Mouse (Mus musculus): ENCODE results near the gene Gm11214.

The Gm11214 gene

DNA sequence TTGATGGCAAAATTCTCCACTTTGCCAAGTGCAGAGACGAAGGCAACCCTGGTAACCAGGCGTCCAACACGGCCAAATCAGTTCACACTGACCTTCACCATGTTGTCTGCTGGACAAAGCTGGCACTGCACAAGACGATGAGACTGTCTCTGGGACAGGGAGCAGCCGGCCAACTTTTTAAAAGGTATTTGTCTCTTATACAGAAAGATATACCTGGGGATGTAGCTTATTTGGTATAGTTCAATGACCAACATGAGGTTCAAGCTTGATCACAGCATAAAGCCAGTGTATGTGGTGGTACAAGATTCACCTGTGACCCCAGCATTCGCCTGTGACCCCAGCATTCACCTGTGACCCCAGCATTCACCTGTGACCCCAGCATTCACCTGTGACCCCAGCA lies at the start of gene Gm11214:
Gm11214 (minus strand) TSS at position 101 of the 400 bp plus-strand sequence.
- no peak for DNase-seq (ENCODE audit: inconsistent ontology term)

DNA sequence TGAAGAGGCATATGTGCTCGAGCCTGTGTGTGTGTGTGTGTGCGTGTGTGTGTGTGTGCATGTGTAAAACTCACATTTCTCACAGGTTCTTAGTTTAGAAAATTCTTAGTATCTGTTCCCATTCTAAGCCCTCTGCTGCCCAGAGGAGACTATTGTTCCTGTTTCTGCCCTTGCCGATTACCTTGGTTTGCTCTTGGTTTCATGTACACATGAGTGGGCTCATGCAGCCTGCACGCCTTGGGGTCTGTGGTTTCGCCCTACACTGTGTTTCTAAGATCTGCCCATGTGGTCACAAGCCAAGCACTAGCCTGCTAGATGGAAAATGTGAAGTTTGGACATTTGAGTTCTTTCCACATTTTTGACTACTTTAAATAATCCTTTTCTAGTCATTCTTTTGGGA lies 48.7 kb upstream of the Gm11214 start:
- no peak for DNase-seq (ENCODE audit: inconsistent ontology term)

DNA sequence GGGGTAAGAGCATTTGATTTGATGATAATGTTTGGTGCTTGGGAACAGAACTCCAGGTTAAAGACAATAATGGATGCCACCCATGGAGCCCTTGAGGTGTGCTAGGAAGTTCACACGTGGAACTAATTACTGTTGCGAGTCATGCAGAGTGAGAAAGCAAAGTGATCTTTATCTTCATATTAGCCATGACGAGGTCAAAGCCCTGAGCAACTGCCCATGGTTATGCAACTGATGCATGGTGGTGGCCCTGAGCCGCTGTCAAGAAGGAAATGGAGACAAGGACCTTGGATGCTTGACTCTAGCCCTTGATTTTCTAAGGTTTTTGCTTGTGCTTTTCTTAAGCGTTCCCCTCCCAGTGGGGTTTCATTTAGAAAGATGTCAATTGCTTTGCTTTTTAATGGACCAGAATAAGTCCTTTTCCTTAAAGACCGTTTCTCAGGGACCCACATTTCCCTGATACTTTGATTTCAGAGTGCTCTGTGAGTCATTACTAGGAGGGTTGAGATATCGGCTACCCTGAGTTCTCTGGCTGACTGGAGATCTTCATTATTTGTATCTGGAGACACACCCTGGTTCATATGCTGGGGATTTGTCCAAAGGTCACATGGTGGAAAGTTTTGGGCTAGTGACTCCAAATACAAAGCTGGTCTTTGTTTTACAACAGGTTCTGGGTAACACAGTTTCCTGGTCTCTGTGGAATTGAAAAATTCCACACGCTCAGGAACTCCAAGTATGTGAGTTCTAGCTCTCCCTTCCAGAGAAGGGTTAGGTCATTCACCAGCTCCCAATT lies 47.4 kb upstream of the Gm11214 start:
- peak; percentile 64 for DNase-seq (ENCODE audit: inconsistent ontology term)

DNA sequence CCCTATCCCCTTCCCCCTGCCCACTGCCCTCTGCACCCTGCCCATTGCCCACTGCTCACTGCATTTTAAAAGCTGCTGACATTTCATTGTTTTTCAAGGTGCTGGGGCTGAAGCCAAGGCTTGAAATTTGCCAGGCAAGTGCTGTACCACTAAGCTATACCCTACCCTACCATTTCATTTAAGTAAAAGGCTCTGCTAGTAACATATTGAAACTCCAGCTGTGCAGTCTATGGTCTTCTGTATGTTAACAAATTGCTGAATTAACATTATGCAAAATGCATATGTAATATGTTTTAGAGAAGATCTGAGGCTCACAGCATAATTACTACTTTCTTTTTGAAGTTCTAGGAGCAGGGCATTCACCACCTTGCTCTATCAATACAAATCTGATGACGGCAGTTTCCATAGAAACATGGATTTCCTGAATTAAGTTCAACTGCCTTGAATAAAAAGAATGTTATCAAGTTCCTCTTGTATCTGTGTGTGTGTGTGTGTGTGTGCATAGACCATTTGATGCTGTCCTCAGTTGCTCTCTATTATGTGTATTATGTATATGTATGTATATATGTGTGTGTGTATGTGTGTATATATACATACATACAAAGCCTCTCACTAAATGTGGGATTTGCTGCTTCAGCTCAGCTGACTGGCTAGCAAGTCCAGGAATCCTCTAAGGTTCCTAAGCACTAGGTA lies 43.2 kb upstream of the Gm11214 start:
- DNase-seq (ENCODE audit: inconsistent ontology term): no peak

DNA sequence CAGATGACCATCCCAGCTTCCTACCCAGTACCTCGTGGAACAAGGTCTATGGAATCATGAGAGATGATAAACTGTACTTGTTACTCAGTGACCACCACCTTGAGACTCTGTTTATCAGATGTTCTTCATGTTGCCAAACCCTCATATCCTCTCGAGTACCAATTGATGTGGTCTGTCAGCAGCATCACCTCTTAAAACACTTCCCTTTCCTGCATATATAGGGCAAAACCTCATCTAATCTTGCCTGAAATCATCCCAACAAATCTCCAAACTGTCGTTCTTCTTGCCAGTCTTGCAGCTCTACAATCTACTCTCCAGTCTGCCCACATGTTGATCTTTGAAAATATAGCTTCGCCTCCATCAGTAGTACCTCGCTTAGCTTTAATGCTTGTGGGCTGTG lies 41.1 kb upstream of the Gm11214 start:
- DNase-seq (ENCODE audit: inconsistent ontology term): no peak

DNA sequence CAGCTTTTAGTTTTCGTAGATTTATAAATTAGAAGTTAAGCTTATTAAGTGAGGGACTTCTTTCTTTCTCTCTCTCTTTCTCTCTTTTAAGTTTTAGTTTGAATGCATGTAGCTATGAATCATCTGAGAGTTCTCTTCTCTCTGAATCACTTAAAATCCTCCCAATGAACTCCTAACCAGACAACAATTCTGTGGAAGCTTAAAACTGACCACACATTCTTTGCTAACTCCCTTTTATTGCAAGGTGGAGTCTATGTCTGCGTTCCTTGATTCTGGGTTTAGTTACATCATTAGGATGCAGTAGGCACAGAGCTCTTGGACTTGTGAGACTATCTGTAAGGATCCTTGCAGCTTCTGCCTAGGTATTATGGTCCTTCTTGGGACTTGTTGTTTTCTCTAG lies 40.5 kb upstream of the Gm11214 start:
- DNase-seq (ENCODE audit: inconsistent ontology term): peak; percentile 58

DNA sequence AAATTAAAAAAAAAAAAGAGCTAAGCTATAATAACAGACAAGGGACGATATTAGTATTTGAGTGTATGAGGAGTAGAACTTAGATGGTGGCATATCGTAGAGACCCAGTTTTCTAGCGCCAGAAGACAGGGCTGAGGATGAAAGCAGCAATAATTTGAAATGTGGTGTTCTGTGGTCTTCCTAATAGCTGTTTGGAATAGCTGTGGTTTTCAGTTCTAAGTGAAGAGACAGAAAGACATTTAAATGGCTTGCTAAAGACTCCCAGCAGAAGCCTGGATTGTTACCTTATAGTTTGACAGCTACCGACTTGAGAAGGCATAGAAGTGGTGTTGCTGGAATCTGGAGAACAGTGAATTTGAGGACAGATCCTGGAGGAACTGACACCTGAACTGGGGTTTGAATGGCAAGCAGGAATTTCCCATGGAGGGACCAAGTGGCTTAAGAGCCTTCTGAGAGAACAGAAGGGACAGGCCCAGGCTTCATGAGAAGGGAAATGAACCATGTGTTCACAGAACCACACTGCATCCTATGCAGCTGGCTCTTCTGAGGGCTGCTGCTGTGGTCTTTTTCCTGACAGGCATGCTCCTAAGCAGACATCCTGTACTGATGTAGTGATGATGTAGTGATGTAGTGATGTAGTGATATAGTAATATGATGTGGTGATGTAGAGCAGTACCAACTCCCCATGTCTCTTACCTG lies 39.0 kb upstream of the Gm11214 start:
- DNase-seq (ENCODE audit: inconsistent ontology term): peak; percentile 77

DNA sequence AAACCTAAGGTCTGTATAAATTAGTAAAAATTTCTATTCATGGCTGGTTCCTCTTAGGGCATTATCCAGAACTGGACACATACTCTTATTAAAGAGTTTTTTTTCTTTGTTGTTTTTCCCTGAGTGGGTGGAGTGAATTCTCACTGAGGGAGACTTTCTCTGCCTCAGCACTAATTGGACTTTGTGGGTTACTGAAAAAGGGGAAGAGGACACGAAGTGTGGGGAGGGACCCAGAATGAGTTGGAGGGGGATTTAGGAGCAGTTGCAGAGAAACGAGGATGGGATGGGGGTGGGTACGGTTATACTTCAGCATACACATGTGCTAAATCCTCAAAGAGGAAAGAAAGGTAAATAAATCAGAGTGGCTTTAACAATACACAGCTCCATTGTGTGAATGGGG lies 36.6 kb upstream of the Gm11214 start:
- DNase-seq (ENCODE audit: inconsistent ontology term): no peak

DNA sequence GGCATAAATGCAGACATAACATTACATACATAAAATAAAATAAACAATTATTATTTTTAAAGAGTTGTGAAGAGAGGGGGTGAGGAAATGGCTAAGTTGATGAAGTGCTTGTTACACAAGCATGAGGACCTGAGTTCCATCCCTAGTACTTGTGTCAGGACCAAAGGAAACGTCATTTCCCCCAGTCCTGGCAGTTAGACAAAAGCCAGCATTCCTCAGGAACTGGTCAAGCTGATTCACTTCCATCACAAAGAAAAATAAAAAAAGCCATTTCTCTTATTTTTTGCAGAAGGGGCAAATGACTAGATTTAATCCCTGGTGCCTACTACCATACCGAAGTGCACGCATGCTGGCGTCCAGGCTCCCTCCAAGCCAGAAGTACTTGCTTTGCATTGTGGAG lies 33.7 kb upstream of the Gm11214 start:
- peak; percentile 55 for DNase-seq (ENCODE audit: inconsistent ontology term)

DNA sequence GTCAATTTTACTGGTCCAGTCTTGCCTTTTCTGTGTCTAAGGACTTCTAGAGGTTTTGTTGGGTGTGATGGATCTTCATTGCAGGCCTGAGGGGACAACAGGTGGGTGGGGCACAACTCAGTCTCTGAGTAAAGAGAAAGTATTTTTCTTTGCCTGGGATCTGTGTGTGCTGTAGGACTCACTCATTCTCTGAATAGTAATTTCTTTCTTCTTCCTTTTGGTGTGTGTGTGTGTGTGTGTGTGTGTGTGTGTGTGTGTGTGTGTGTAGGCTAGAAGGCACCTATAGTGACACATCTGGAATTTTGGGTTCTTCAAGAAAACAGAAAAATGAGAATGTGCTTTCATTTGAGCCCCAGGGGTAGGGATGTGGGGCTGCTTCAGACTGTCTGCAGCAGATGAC lies 29.2 kb upstream of the Gm11214 start:
- DNase-seq (ENCODE audit: inconsistent ontology term): no peak

DNA sequence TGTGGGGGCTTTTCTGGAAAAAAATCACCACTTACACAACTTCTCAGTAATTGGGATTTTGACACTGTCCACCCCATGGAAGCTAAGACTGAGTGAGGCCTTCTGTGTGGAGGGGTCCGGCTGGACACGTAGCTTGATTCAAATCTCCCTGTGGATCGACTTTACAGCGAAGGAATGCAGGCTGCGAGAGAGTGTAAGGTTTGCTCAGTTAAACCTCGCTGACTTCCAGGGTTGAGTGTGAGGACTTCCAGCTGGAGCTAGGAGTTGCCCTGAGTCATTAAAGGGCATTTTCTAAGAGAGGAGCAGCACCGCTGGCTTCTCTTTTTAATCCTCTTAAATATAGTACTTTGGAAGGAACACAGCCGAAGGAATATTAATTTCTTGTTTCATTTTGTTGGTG lies 24.2 kb upstream of the Gm11214 start:
- DNase-seq (ENCODE audit: inconsistent ontology term): no peak

DNA sequence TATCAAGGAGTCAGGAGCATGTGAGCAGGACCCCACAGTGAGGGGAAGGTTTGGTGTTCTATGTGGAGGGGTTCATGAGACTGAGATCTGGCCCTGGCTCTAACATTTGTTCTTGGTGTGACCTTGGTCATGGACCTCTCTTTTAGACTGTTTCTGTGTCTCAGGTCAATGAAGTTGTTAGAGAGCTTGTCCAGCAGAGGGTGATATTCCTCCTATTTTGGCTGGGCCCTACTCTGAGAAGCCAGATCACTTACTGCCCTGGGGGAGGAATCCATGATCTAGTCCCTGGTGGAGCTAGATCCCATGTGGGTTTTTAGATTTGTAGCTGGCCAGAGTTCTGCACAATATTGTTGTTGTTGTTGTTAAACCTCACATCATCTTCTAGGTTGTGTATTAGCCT lies 23.0 kb upstream of the Gm11214 start:
- peak; percentile 44 for DNase-seq (ENCODE audit: inconsistent ontology term)

DNA sequence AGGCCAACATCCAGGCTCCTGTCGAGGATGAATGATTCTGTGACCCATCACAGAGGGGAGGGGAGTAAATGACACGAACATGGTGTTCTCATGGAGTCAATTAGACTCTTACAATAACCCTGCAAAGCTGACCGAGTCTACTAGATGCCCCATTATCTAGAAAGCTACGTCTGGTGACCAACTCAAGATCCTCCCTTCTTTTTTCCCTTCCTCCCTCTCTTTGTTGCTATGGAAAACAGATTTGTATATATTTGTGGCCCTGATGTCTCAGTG lies 22.0 kb upstream of the Gm11214 start:
- DNase-seq (ENCODE audit: inconsistent ontology term): no peak

DNA sequence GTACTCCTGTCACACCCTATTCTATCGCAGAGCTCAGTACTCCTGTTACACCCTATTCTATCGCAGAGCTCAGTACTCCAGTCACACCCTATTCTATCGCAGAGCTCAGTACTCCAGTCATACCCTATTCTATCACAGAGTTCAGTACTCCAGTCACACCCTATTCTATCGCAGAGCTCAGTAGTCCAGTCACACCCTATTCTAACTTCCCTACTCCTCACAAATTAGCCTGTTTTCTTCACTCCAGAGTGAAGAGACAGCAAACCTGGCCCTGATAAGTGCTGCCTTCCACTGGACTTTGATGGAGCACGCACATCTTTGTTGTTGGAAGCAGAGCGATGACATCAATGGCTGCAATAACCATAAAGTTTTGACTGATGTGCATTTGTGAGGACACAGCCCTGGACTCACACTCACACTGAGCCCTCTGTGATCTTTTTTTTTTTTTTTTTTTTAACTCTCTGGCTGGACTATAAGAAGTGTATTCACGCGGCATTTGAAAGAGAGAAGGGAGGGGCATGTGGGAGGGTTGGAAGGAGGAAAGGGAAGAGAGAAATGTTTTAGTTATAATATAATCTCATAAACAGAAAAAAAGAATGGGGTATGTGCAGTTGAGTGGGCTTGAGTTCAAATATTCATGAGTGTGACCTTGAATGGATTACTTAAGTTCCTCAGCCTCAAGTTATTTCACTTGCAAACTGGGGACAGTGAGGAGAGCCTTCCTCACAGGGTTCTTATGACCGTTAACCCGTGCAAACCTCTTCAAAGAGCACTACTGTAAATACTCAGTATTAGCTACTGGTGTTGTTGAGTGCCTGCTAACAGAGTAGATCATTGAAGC lies 21.5 kb upstream of the Gm11214 start:
- DNase-seq (ENCODE audit: inconsistent ontology term): no peak

DNA sequence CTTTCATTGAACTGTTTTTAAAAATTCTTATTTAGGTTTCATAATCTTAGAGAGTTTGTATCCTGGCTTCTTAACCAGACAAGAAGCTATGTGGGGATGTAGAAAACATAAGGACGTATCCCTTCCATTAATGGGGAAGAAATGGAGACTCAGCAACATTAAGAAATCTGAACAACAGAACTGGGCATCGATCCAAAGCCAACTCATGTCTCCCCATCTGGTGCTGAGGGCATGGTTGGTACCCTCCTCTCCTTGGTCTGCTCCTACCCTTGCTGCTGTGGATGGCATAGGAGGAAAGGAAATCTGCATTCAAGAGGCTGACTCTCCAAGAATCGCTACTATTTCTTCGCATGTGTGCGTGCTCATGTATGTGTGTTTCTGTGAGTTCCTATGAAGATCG lies 20.5 kb upstream of the Gm11214 start:
- no peak for DNase-seq (ENCODE audit: inconsistent ontology term)

DNA sequence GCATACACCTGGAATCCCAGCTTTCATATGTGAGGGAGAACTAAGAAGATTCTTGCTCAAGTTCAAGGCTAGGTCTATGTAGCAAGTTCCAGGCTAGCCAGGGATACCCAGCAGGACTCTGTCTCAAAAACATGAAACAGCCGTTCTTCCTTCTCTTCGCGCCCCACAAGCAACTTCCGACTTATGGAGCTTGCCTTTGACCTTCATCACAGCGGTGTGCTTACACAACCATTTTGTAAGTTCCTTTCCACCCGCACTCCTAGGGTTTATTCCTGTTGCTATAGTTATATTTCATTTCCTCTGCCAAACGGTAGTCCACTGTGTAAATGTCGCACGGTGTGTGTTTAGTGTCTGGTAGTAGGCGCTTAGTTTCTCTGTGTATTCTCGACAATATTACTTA lies 19.9 kb upstream of the Gm11214 start:
- no peak for DNase-seq (ENCODE audit: inconsistent ontology term)

DNA sequence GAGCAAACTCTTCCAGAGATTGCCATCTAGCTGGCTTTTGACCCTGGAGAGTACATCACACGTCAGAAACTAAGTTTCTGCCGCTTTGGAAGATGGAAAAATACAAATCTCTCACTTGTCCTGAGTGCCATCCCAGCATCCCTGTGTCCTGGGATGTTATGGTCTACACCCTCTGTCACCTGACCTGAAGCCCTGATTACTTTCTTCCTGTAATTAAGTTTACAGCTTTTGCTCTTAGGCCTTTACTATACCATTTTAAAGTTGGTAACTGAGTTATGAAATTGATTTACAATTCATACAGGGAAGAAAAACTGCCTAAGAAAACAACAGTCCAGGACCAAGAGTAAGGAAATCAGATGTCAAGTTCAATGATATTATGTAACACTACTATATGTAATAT lies 19.3 kb upstream of the Gm11214 start:
- DNase-seq (ENCODE audit: inconsistent ontology term): no peak

DNA sequence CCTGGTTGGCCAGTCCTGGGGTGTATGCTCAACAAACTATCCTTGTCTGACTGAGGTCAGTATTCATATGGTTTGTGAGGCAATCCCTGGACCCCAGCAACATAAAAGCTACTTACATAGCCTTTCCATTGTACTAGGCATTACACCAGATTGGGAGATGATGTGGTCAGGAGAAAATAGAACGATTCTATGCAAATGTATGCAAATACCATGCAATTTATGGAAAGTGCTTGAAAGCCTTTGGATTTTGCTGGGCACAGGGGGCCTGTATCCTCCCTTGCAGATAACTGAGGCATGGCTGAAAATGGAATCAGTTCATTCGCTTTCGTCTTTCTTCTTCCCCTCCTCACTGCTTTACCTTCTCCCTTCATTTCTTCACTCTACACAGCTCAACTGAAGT lies 18.4 kb upstream of the Gm11214 start:
- no peak for DNase-seq (ENCODE audit: inconsistent ontology term)

DNA sequence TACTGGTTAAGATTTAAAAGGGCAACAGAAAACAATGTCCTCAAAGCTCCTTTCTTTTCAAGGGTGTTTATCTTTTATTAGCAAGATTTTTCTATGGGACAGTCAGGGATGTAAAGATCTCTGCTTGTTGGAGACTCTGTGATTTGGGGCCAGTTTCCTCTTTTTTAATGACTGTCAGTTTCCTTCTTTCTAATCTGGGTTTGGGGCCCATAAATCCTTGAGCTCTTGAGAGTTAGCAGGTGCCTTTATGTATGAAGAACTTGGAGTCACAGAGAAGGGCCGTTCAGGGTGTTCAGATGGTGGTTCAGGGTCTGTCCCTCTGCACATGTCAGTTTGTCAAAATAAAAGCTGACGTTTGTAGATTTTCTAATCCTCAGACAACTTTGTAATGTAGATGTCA lies 11.9 kb upstream of the Gm11214 start:
- DNase-seq (ENCODE audit: inconsistent ontology term): no peak

DNA sequence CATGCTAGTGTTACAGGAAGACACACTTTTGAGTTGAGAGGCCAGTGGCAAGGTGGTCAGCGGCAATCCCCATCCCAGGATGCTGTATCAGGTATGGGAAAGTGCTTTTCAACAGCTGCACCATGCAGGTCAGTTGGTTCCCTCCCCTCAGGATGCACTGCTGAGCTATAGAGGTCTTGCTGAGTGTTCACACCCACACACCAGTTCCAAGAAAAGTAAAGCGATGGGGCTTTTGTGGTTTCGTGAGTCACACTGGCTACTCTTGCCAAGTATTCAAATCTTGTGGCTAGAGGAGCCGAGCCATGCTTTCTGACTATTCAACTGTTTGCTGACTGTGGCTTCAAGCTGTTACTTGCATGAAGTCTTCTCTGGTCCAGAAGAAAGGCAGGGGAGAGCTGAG lies 5.1 kb upstream of the Gm11214 start:
- peak; percentile 88 for DNase-seq (ENCODE audit: inconsistent ontology term)

DNA sequence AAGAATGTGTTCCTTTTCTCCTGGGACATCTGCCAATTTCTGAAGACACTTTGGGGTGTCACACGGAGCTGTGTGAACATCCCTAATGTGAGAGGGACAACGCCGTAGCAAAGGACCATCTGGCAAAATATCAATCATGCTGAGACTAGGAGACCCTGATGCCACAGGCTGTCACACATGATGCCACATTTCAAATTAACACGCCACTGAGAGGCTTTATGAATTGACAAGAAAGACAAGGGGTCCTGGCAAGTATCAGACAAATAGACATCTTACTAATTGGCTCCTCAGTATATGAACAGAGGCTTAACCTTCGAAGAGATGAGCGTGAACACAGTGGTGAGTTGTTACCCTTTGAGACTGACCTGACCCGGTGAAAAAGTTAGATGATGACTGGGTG lies 2.6 kb upstream of the Gm11214 start:
- DNase-seq (ENCODE audit: inconsistent ontology term): no peak

DNA sequence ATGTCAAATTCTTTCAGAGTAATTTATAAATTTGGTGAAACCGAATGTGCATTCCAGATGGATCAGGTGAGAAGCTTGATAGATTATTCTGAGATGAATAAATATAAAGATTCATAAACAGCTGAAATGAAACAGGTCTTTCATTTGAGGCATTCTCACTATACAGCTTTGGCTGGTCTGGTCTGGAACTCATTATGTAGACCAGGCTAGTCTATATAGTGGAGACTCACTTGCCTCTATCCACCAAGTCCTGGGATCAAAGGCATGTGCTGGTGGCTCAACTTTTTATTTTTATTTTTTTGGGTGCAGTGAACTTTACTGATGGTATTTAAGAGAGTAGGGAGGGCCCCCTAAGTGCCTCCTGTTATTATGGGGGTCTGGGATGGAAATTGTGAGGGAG lies 1.3 kb downstream of the Gm11214 start:
- DNase-seq (ENCODE audit: inconsistent ontology term): no peak

Measured in Muller cell, postnatal 12 days (primary cell).